Mouse (Mus musculus) left cerebral cortex, adult 8-10 months (tissue): ENCODE measurements around the gene Nsl1. TPM values are rescaled to one million over a fixed set of nuclear protein-coding genes. Genes with fewer than 3 reads are reported as not detected.

Source experiments
- DNase-seq, 2 experiments: peaks; one replicate each; pipeline ENCODE4 v3.0.0; 2022; ENCODE audit warnings: low spot score in 2 of 2
- total RNA-seq, 4 experiments: library from RNA; stranded (reverse); gene quantifications; 2 replicates each; pipeline ENCODE4 v1.2.4; 2022

Gene Nsl1
- total RNA-seq, 4 experiments from 2014 or later = 0.37 to 1.3 (median 0.55) TPM

DNA sequence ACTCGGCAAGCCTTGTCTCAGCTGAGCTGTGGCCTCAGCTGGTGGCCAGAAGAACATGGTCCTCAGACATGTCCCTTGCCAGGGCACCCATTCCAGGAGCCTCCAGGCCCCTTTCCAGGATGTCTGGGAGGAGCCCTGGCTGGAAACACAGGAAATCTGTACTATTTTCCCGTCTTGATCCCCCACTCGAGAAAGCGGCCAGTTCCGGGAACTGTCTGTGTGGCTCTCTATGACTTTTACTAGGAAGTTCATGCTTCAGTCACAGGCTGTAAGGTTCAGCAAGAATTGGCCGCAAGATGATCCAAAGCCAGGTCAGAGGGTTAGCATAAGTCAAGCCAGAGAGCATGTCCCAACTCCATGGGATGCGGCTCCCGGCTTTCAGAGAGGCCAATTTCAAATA lies 29.2 kb downstream of the Nsl1 start:
- DNase-seq = no peak

GRCm38 (mm10) chr1:191093578-191093977 lies 30.8 kb downstream of the Nsl1 start:
- peak; percentile 34 to 81 for DNase-seq

GRCm38 (mm10) chr1:191095019-191095418 lies 32.2 kb downstream of the Nsl1 start:
- no peak for DNase-seq

DNA sequence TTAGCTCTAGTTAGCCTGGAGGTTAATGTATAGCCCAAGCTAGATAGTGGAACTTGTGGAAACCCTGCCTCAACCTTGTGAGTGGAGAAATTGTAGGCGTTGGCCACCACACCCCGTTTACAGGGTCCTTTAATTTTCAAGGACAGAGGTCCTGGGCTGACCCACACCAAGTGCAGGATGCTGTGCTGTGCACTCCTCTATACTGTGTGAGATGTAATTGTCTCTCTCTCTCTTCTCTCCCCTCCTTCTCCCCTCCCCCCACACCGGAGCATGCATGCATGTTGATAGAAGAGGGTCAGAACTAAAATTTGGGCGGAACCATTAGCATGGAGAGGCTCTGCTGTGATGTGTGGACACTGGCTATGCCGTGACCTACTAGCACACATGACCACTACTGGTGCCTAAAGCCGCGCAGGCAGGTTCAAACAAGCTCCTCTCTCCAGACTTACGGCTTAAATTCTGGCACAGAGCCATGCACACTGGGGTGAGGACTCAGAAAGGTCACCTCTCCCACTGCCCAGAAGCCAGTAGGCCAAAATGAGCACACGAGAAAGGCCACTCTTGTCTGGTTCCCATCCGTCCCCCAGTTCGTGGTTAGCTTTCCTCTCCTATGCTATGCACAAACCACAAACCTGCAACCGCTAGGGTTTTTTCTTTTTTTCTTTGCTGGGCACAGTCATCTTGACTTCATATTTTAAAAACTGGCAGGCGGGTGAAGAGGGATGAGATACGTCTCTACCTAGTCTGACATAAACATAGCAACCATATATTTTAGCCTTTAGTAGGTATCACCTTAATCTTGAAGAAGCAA lies 34.3 kb downstream of the Nsl1 start:
- no peak for DNase-seq

DNA sequence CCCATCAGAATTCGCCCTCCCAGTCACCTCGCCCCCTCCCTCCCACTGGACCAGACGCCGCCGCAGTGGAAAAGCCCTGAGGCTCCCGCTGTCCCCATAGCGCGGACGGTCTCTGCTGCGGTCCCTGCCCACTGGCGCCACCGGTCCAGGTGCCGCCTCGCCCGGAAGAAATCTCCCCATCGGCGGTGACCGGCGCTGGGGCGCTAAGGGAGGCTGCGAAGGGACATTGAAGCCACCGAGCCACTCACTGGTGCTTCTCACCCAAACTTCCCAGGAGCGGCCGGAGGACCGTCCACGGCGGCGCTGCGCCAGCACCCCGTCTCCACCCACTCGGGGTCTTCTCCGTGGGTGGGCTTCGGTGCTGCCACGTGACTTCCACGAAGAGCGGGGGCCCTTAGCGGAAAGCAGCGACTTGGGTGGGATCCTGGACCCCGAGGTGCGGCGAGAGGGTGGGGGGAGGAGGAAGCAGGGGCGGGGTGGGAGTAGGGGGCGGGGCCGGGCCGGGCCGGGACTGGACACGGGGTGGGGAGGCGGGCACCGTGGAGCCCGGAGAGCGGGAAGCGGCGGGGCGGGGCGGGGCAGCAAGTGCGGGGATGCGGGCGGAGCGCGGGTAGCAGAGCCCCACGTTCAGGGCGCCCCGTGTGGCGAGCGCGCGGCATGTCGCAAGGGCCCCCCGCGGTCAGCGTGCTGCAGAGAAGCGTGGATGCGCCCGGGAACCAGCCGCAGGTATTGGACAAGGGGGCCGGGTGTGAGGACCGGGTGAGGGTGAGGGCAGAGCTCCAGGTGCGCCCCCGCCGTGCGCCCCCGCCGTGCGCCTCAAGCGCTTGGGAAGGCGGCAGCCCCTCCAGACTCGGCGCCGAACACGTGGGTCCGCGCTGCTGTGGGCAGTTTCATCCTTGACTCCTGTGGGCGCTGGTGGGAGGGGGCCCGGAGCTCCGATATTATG lies 35.3 kb downstream of the Nsl1 start, which contains the start of gene Batf3:
Gene Batf3 (plus strand): TSS at position 46 of the 946 bp plus-strand sequence.
- no peak for DNase-seq

GRCm38 (mm10) chr1:191099114-191099513 lies 36.3 kb downstream of the Nsl1 start:
- no peak for DNase-seq

- no peak for DNase-seq
Measured at GRCm38 (mm10) chr1:191099772-191100291, 37.0 kb downstream of the Nsl1 start.

DNA sequence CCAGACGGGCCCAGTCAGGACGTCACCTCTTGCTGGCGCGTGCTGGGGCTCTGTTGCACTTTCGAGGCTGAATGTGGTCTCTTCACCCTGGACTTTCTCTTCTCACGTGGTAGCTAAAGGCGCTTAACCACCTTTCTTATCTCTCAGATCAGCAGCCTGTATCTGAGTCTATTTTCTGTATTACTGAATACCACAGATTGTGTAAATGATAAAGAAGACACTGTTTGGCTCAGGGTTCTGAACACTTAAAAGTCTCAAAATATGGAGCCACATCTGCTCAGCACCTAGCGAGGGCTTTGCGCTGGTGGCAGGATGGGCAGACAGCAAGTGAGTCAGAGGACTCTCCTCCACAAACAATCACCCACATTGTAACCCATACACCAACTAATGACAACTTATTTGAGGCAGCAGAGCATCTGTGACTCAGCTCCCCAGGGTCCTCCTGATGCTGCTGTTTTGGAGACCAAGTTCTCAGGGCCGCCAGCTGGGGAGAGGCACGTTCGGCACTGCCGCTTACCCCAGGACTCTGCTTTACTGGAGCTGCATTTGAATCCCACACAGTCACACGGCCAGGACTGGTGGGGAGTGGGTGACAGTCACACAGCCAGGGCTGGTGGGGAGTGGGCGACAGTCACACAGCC lies 40.0 kb downstream of the Nsl1 start:
- DNase-seq = peak in 1 of 2 experiments; percentile 38

DNA sequence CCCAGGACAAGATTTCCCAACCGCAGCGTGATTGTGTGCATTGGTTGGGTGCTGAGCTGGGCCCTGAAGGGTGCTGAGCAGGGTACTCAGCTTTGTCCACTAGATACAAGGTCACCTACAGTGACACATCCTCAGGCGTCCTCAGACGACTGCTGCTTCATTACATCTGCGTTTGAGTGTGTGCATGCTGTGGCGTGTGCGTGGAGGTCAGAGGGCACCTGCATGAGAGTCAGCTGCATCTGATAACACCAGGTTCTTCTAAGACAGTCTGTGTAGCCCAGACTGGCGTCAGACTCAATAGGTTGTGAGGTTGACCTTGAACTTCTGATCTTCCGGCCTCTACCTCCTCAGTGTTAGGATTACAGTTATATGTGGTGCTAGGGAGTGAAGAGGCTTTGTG lies 42.4 kb downstream of the Nsl1 start:
- DNase-seq = no peak

DNA sequence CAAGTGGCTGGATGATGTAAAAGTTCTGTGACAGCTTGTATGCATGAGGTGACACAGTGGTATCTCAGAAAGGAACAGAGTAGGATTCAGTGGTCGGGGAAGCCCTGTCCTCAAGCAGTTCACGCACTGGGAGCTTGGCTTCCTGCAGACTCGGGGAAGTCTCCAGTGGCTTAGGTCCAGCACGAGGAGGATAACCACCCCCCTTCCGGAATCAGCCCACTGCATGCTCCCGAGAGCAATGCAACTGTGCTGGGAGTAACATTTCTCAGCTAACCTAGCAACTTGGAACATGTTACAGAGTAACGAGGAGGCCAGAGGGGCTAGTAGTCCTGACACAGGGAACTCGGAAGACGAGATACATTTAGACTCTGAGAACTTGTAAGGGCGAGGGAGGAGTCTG lies 44.5 kb downstream of the Nsl1 start:
- DNase-seq = no peak

GRCm38 (mm10) chr1:191109907-191110306 lies 47.1 kb downstream of the Nsl1 start:
- DNase-seq = no peak

GRCm38 (mm10) chr1:191111146-191111545 lies 48.3 kb downstream of the Nsl1 start:
- no peak for DNase-seq

GRCm38 (mm10) chr1:191114868-191115267 lies 52.1 kb downstream of the Nsl1 start:
- no peak for DNase-seq

GRCm38 (mm10) chr1:191115514-191116238 lies 52.9 kb downstream of the Nsl1 start:
- DNase-seq = no peak

DNA sequence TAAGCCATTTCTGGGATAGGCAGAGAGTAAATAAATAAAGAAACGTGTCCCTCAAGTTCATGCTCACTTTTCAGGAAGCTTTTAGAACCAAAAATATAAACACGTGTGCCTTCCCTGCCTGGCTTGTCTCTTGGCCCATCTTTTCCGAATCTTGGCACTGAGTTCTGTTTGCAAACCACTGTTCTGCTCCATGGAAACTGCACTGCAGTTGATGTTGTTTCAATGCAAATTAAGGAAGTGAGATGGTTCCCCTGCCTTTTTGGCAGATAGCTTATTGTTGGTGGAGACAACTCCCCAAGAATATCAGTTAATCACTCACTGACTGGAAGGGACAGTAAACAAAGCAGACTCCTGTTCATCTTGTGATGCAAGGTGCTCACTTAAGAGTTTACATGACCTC lies 59.9 kb downstream of the Nsl1 start:
- no peak for DNase-seq

DNA sequence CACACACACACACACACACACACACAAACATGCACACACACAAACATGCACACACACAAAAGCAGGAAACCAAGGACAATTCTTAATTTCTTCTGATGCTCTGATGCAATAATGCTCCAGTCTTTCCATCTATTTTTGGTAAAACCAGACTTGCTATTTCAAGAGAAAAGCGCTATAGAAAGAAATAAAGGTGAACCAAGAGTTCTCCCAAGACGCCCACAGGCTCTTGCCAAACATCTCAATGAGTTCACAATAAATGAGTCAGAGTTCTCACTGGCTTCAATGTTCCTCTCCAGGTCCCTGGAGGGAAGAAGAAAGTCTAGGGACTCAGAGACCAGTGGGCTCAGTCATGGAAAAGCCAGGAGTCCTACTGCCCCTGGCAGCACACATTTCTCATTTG lies 60.9 kb downstream of the Nsl1 start:
- DNase-seq = no peak

DNA sequence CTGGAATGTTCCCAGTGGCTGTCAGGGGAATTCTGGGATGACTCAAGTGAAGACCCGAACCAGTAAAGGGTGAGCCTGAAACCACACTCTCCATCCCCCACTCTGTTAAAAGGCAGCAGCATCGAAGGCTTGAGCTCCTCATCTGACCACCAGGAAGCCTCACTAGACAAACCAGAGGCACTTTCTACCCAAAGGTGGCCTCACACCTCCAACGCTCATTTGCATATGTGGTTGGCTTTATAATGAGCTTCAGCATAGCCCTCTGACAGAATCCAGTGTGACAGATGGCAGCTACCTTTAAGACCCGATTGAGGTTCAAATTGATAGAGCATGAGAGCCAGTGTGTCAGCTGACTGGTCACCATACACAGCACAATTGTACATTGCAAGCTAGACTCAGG lies 61.5 kb downstream of the Nsl1 start:
- DNase-seq = no peak

DNA sequence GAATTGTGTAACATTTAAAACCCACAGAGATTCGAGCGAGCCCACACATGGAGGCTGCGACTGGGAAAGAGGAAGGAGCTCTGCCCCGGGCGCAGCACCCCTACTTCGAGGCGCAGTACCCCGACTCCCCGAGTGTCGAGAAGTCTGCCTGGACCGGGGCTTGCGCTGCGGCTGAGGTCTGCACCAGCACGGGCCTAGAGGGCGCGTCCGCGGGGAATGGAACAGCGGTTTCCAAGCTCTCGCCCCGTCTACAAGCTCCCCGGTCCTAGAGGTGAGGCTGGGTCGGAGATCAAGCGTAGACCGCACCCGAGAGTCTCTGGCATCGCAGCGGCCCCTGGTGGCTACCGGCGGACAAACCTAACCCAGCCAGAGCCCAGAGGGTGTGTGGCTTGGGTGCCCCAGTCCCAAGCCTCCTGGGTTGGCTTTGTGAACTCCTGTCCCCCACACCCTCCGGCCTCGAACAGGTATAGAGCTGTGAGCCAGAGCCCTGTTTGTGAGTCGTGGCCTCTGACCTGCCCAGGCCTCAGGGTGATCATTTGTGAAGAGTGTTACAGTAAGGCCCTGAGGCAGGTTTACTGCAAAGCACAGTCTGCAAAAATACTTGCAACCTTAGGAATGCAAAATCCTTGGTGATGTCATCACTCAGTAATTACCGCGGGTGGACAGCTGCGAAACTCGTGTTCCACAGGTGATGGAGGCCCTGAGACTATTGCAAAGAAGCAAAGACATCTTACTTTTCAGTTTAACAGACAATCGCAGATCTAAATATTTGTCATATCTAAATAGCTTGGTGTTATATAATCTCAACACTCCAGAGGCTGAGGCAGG lies 63.2 kb downstream of the Nsl1 start:
- DNase-seq = peak in 1 of 2 experiments; percentile 15

DNA sequence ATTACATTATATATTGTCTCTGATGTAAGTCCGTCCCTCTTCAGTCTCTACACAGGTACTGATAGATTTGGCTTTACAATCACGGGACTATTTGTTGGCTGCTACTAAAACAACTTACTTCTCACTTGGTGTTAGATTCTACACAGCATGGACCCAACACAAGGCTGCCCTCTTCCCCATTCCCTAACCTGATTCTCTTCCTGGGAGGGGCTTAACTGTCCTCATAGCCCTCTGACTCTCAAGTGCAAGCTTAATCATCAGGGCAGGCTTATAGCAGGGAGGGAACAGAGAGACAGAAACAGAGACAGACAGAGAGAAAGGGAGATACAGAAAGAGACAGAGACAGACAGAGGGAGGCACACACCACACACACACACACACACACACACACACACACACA lies 68.9 kb downstream of the Nsl1 start:
- no peak for DNase-seq

DNA sequence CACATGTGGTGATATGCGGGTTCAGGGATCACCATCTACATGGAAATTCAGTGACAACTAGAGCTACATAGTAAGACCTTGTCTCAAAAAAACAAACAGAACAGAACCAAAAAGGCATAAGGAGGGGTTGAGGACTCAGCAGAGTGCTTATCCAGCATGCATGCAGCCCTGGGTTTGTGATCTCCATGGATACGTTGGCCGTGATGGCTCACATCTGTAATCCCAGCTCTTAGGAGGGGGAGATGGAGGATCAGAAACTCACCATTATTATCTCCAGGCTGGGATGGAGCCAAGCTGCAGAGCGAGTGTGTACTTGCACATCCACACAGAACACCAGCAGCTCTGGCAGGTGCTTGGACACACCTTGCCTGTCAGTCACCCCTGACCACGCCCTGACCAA lies 69.4 kb downstream of the Nsl1 start:
- no peak for DNase-seq
